Mouse (Mus musculus): ENCODE data around the gene Fbxo2. TPM values are rescaled to one million over a fixed set of nuclear protein-coding genes. Genes with fewer than 3 reads are reported as not detected.

Gene Fbxo2
- polyA plus RNA-seq, 1 experiment from 2014 or later: 1.7 TPM

DNA sequence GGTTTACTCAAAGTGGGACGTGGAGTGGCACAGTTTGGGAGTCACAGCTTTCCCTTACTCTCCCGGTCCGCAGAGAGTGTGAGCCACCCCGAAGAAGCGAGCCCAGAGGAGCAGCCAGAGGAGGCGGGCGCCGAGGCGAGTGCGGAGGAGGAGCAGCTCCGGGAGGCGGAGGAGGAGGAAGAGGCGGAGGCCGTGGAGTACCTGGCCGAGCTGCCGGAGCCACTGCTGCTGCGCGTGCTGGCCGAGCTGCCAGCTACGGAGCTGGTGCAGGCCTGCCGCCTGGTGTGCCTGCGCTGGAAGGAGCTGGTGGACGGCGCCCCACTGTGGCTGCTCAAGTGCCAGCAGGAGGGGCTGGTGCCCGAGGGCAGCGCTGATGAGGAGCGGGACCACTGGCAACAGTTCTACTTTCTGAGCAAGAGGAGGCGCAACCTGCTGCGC, 3.6 kb downstream of the Fbxo2 start:
- H3K36me3 ChIP-seq (ENCODE audit: control insufficient read depth, insufficient read depth, low read length): no peaks in the 10 kb centered on the region
- no peak overlapping the region for H3K27ac ChIP-seq (ENCODE audit: low read length)
- no peaks in the 10 kb centered on the region for H3K4me1 ChIP-seq (ENCODE audit: control insufficient read depth, insufficient read depth, low read length)
- under 1% methylated on average over 29 of the region's 29 CpGs for WGBS
- peak; percentile 34 for ATAC-seq (ENCODE audit: insufficient number of reproducible peaks, insufficient read depth, low FRiP score, low read depth)
- no peak overlapping the region for H3K9ac ChIP-seq (replicated peaks; ENCODE audit: low read depth, low read length)
- H3K9me3 ChIP-seq (ENCODE audit: control insufficient read depth, low read depth, low read length): no peaks in the 10 kb centered on the region
- peak overlapping the region; percentile 16 for H3K4me3 ChIP-seq (ENCODE audit: low read depth, low read length)
- peaks cover 48% of the 10 kb centered on the region for H3K27me3 ChIP-seq (ENCODE audit: control insufficient read depth, insufficient read depth, low read length)
- peak overlapping the region; percentile 45 for H3K4me2 ChIP-seq (replicated peaks; ENCODE audit: low read depth, low read length)

DNA sequence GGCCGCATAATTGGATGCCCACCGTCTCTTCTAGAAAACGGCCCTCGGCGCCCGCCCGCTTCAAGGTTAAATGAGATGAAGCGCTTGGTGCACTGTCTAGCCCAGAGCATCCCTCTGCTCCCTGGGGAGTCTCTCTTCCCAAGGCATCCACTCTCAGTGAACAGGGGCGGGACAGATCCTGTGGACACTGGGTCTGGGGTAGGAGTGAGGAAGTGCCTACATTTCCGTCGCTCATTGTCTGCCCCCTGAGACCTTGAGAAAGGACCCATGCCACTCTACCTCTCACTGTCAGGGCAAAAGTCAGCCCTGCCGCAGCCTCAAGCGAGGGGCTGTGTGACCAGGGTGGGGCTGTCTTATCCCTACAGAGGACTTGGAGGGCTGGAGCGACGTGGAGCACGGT, 4.0 kb downstream of the Fbxo2 start:
- Histone ChIP-seq H3K27ac (ENCODE audit: low read length) (no peak overlapping the region), H3K4me1 (ENCODE audit: control insufficient read depth, insufficient read depth, low read length) (no peaks in the 10 kb centered on the region), H3K4me2 (replicated peaks; ENCODE audit: low read depth, low read length) (peak overlapping the region; percentile 45; the same call in 1 of the 2 replicates), H3K36me3 (ENCODE audit: control insufficient read depth, insufficient read depth, low read length) (no peaks in the 10 kb centered on the region), H3K9ac (replicated peaks; ENCODE audit: low read depth, low read length) (no peak overlapping the region), H3K9me3 (ENCODE audit: control insufficient read depth, low read depth, low read length) (no peaks in the 10 kb centered on the region), H3K27me3 (ENCODE audit: control insufficient read depth, insufficient read depth, low read length) (peaks cover 48% of the 10 kb centered on the region), H3K4me3 (ENCODE audit: low read depth, low read length) (peak overlapping the region; percentile 16; the same call in 1 of the 2 replicates)
- ATAC-seq (ENCODE audit: insufficient number of reproducible peaks, insufficient read depth, low FRiP score, low read depth): no peak
- 1% methylated on average over 16 of the region's 16 CpGs for WGBS

DNA sequence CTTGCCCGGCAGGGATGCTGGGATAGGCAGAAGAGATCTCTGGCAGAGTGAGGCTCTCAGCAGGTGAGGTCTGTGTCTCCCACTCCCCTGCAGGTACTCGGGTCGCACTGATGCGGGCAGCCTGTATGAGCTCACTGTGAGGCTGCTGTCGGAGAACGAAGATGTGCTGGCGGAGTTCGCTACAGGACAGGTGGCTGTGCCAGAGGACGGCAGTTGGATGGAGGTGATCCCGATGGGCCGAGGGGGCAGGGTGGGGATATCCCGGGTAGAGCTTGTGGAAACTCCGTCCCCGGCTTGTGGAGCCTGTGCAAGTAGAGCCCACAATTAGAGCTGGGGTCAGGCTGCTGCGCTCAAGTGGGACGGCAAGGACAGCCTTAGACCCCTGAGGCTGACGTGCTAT, 5.1 kb downstream of the Fbxo2 start:
- no peaks in the 10 kb centered on the region for H3K4me1 ChIP-seq (ENCODE audit: control insufficient read depth, insufficient read depth, low read length)
- no peak overlapping the region for H3K27ac ChIP-seq (ENCODE audit: low read length)
- ATAC-seq (ENCODE audit: insufficient number of reproducible peaks, insufficient read depth, low FRiP score, low read depth): no peak
- peaks cover 48% of the 10 kb centered on the region for H3K27me3 ChIP-seq (ENCODE audit: control insufficient read depth, insufficient read depth, low read length)
- no peak overlapping the region for H3K4me2 ChIP-seq (replicated peaks; ENCODE audit: low read depth, low read length)
- H3K4me3 ChIP-seq (ENCODE audit: low read depth, low read length): no peak overlapping the region
- no peak overlapping the region for H3K9ac ChIP-seq (replicated peaks; ENCODE audit: low read depth, low read length)
- no peaks in the 10 kb centered on the region for H3K36me3 ChIP-seq (ENCODE audit: control insufficient read depth, insufficient read depth, low read length)
- 8% methylated on average over 17 of the region's 17 CpGs for WGBS
- no peaks in the 10 kb centered on the region for H3K9me3 ChIP-seq (ENCODE audit: control insufficient read depth, low read depth, low read length)

DNA sequence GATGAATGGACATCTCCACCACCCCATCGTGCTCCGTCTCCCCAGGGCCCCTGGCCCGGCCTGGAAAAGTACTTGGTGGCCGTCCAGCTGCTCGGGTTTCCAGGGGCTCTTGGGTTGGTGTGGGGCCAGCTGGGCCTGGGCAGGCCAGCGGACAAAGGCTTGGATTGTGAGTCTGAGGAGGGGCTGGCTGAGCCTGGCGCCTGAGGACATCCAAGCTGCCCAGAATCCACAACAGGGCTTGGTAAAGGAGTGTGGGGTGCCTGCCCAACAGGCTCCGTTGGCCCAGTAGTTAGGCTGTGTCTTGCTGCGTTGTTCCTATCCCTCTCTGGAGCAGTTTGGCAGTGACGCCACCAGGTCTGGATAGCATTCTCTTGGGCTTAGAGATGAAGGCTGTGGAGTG, 6.0 kb downstream of the Fbxo2 start:
- peaks cover 44% of the 10 kb centered on the region for H3K27me3 ChIP-seq (ENCODE audit: control insufficient read depth, insufficient read depth, low read length)
- no peak overlapping the region for H3K4me3 ChIP-seq (ENCODE audit: low read depth, low read length)
- no peaks in the 10 kb centered on the region for H3K4me1 ChIP-seq (ENCODE audit: control insufficient read depth, insufficient read depth, low read length)
- H3K27ac ChIP-seq (ENCODE audit: low read length): no peak overlapping the region
- ATAC-seq (ENCODE audit: insufficient number of reproducible peaks, insufficient read depth, low FRiP score, low read depth): no peak
- WGBS: 11% methylated on average over 10 of the region's 10 CpGs
- H3K9me3 ChIP-seq (ENCODE audit: control insufficient read depth, low read depth, low read length): no peaks in the 10 kb centered on the region
- no peaks in the 10 kb centered on the region for H3K36me3 ChIP-seq (ENCODE audit: control insufficient read depth, insufficient read depth, low read length)
- H3K4me2 ChIP-seq (replicated peaks; ENCODE audit: low read depth, low read length): no peak overlapping the region
- H3K9ac ChIP-seq (replicated peaks; ENCODE audit: low read depth, low read length): no peak overlapping the region

DNA sequence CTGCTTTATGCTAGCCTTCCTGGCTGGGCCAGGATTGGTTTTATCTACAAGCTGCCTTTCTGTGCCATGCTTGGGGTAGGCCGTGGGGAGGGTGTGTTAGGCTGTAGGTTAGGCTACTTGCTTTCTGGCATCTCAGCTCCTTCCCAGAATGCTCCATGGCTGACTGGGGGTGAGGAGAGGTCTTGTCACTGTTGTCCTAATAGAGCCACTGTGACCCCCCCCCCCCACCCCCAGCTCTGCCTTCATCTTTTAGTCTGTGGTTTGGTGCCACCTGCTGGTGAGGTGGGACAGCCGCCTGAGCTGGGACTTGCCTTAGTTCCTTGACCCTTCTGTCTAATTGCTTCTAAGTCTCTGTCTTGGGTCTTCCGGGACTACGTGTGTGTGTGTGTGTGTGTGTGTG, 6.6 kb downstream of the Fbxo2 start:
- Histone ChIP-seq H3K4me3 (ENCODE audit: low read depth, low read length) (no peak overlapping the region), H3K4me1 (ENCODE audit: control insufficient read depth, insufficient read depth, low read length) (no peaks in the 10 kb centered on the region), H3K27me3 (ENCODE audit: control insufficient read depth, insufficient read depth, low read length) (peaks cover 46% of the 10 kb centered on the region), H3K9me3 (ENCODE audit: control insufficient read depth, low read depth, low read length) (no peaks in the 10 kb centered on the region), H3K9ac (replicated peaks; ENCODE audit: low read depth, low read length) (no peak overlapping the region), H3K4me2 (replicated peaks; ENCODE audit: low read depth, low read length) (no peak overlapping the region), H3K27ac (ENCODE audit: low read length) (no peak overlapping the region), H3K36me3 (ENCODE audit: control insufficient read depth, insufficient read depth, low read length) (no peaks in the 10 kb centered on the region)
- 18% methylated on average over 4 of the region's 4 CpGs for WGBS
- ATAC-seq (ENCODE audit: insufficient number of reproducible peaks, insufficient read depth, low FRiP score, low read depth): no peak

DNA sequence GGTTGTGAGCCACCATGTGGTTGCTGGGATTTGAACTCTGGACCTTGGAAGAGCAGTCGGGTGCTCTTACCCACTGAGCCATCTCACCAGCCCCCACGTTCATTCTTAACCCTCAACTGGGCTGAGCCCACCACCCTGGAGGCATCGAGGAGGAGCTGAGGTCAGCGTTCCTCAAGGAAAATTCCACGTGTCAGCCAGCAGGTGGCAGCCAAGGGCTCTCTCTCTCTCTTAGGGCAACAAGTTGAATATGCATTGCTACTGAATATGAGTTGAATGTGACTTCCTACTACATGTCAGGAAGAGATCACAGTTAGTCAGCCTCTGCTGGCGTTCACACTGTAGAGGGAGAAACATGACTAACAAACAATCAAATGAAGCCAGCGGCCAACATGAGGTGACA, 7.9 kb downstream of the Fbxo2 start:
- Histone ChIP-seq H3K9me3 (ENCODE audit: control insufficient read depth, low read depth, low read length) (no peaks in the 10 kb centered on the region), H3K4me3 (ENCODE audit: low read depth, low read length) (no peak overlapping the region), H3K36me3 (ENCODE audit: control insufficient read depth, insufficient read depth, low read length) (no peaks in the 10 kb centered on the region), H3K4me2 (replicated peaks; ENCODE audit: low read depth, low read length) (no peak overlapping the region), H3K4me1 (ENCODE audit: control insufficient read depth, insufficient read depth, low read length) (no peaks in the 10 kb centered on the region), H3K27ac (ENCODE audit: low read length) (no peak overlapping the region), H3K27me3 (ENCODE audit: control insufficient read depth, insufficient read depth, low read length) (peaks cover 51% of the 10 kb centered on the region), H3K9ac (replicated peaks; ENCODE audit: low read depth, low read length) (no peak overlapping the region)
- 24% methylated on average over 7 of the region's 7 CpGs for WGBS
- ATAC-seq (ENCODE audit: insufficient number of reproducible peaks, insufficient read depth, low FRiP score, low read depth): no peak

DNA sequence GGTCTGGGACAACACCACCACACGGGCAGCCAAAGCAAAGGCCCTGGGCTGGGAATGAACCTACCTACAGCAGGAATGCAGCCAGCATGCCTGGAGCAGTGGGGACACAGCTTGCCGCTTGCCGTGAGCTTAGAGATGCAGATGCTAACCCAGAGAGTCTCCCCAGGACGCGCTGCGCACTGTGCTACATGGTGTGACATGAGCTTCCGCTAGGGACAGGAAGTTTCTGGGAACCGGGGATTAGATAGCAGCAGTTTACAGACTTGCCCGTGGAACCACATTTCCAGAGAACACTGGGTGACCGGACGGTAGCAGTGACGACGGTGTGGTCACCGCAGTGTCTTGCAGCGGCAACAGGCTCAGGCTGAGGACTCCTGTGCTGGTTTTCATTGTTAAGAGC, 9.2 kb downstream of the Fbxo2 start:
- Histone ChIP-seq H3K4me3 (ENCODE audit: low read depth, low read length) (no peak overlapping the region), H3K4me2 (replicated peaks; ENCODE audit: low read depth, low read length) (no peak overlapping the region), H3K27ac (ENCODE audit: low read length) (no peak overlapping the region), H3K27me3 (ENCODE audit: control insufficient read depth, insufficient read depth, low read length) (peaks cover 50% of the 10 kb centered on the region), H3K9ac (replicated peaks; ENCODE audit: low read depth, low read length) (no peak overlapping the region), H3K4me1 (ENCODE audit: control insufficient read depth, insufficient read depth, low read length) (no peaks in the 10 kb centered on the region; the same call in 1 of the 2 replicates), H3K9me3 (ENCODE audit: control insufficient read depth, low read depth, low read length) (no peaks in the 10 kb centered on the region), H3K36me3 (ENCODE audit: control insufficient read depth, insufficient read depth, low read length) (no peaks in the 10 kb centered on the region)
- no peak for ATAC-seq (ENCODE audit: insufficient number of reproducible peaks, insufficient read depth, low FRiP score, low read depth)
- WGBS: 29% methylated on average over 15 of the region's 15 CpGs

DNA sequence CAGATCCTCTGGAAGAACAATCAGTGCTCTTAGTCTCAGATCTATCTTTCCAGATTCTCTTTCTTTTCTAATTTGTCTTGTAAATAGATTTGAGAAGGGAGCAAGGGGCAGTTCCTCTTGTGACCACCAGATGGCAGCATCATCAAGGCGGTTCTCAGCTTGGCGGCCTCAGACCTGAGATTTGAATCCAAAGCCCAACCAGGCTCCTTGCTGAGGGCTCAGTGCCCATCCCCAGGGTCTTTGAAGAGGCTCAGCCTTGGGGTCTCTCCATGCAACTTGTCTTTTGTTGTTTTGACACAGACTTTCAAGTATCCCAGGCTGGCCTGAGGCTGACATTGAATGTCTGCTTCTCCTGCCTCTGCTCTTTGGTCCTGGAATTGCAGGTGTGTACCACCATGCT, 10.4 kb downstream of the Fbxo2 start:
- ATAC-seq (ENCODE audit: insufficient number of reproducible peaks, insufficient read depth, low FRiP score, low read depth): no peak
- no peak overlapping the region for H3K4me2 ChIP-seq (replicated peaks; ENCODE audit: low read depth, low read length)
- WGBS: 3% methylated on average over 2 of the region's 2 CpGs
- H3K36me3 ChIP-seq (ENCODE audit: control insufficient read depth, insufficient read depth, low read length): no peaks in the 10 kb centered on the region
- no peaks in the 10 kb centered on the region; the same call in 1 of the 2 replicates for H3K4me1 ChIP-seq (ENCODE audit: control insufficient read depth, insufficient read depth, low read length)
- no peak overlapping the region for H3K4me3 ChIP-seq (ENCODE audit: low read depth, low read length)
- peaks cover 47% of the 10 kb centered on the region for H3K27me3 ChIP-seq (ENCODE audit: control insufficient read depth, insufficient read depth, low read length)
- H3K27ac ChIP-seq (ENCODE audit: low read length): no peak overlapping the region
- H3K9ac ChIP-seq (replicated peaks; ENCODE audit: low read depth, low read length): no peak overlapping the region
- H3K9me3 ChIP-seq (ENCODE audit: control insufficient read depth, low read depth, low read length): no peaks in the 10 kb centered on the region

DNA sequence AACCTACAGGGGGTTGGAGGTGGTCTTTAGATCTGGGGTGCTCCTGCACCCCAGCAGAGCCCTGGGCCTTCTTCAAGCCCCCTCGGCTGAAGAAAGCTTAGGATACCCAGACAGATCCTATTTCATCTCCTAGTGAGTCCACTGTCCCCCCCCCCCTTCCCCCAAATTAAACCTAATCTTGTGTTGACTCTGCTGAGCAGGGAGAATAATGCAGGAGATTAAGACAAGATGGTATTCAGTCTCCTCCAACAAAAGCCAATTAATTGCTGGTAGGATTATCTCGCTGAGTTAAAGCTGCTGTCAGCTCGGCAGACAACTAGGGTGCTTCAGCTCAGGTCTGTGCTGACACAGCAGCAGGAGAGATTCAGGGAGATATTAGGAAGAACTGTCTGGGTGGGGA, 10.8 kb downstream of the Fbxo2 start:
- Histone ChIP-seq H3K27ac (ENCODE audit: low read length) (no peak overlapping the region), H3K4me2 (replicated peaks; ENCODE audit: low read depth, low read length) (no peak overlapping the region), H3K36me3 (ENCODE audit: control insufficient read depth, insufficient read depth, low read length) (no peaks in the 10 kb centered on the region), H3K9me3 (ENCODE audit: control insufficient read depth, low read depth, low read length) (no peaks in the 10 kb centered on the region), H3K4me3 (ENCODE audit: low read depth, low read length) (no peak overlapping the region), H3K9ac (replicated peaks; ENCODE audit: low read depth, low read length) (no peak overlapping the region), H3K27me3 (ENCODE audit: control insufficient read depth, insufficient read depth, low read length) (peaks cover 47% of the 10 kb centered on the region), H3K4me1 (ENCODE audit: control insufficient read depth, insufficient read depth, low read length) (no peaks in the 10 kb centered on the region; the same call in 1 of the 2 replicates)
- no peak for ATAC-seq (ENCODE audit: insufficient number of reproducible peaks, insufficient read depth, low FRiP score, low read depth)
- 36% methylated on average over 3 of the region's 3 CpGs for WGBS
